Mouse (Mus musculus) liver, embryonic 14.5 days (tissue): ENCODE results near the gene Brox. TPM values are rescaled to one million over a fixed set of nuclear protein-coding genes. Genes with fewer than 3 reads are reported as not detected.

ENCODE experiments used
- ATAC-seq: fragments of 200-750 bp; cut with Nextera tagmentation; 2 replicates; pipeline ENCODE4 v1.8.0; 2017; ENCODE audit warnings: moderate number of reproducible peaks, mild to moderate bottlenecking, moderate library complexity; ENCODE audit not compliant: insufficient read depth
- DNase-seq, 3 experiments: peaks; one replicate each; pipeline ENCODE4 v3.0.0-alpha.2; 2012 to 2013; ENCODE audit warnings: low read depth in 3 of 3, low spot score in 3 of 3
- H3K27ac ChIP-seq: fragments of 300-500 bp; sonication (generic); 2 replicates; pipeline ENCODE4 v1.5.1; 2014; ENCODE audit warnings: moderate library complexity, mild to moderate bottlenecking, control low read depth, inconsistent platforms
- H3K27me3 ChIP-seq: fragments of 300-500 bp; sonication (generic); 2 replicates; pipeline ENCODE4 v1.6.1; 2014; ENCODE audit warnings: mild to moderate bottlenecking, low read length, moderate library complexity; ENCODE audit not compliant: control insufficient read depth, insufficient read depth
- H3K36me3 ChIP-seq: fragments of 300-500 bp; sonication (generic); replicated peaks from 2 replicates; pipeline ENCODE4 v1.6.1; 2014; ENCODE audit warnings: low read depth; ENCODE audit not compliant: control insufficient read depth, insufficient read depth
- H3K4me1 ChIP-seq, 2 experiments: fragments of 200-500 bp in 1 of 2; fragments of 300-500 bp in 1 of 2; sonication (generic) in 1 of 2; replicated peaks; 2 replicates each; pipeline ENCODE4 v1.6.1; 2012 to 2014; ENCODE audit warnings: antibody characterized with exemption in 1 of 2, inconsistent platforms in 1 of 2, low read length in 1 of 2; ENCODE audit not compliant: control insufficient read depth in 2 of 2, insufficient read depth in 2 of 2
- H3K4me2 ChIP-seq: fragments of 300-500 bp; sonication (generic); 2 replicates; pipeline ENCODE4 v1.6.1; 2014; ENCODE audit warnings: low read depth, mild to moderate bottlenecking, control low read depth, moderate library complexity
- H3K4me3 ChIP-seq, 2 experiments: fragments of 200-500 bp in 1 of 2; fragments of 300-500 bp in 1 of 2; sonication (generic) in 1 of 2; 2 replicates each; pipeline ENCODE4 v1.5.1; 2012 to 2014; ENCODE audit warnings: low read depth in 2 of 2, low read length in 2 of 2, mild to moderate bottlenecking in 2 of 2, control low read depth in 1 of 2, inconsistent platforms in 1 of 2, moderate library complexity in 1 of 2; ENCODE audit not compliant: insufficient read depth in 1 of 2
- H3K9ac ChIP-seq: fragments of 300-500 bp; sonication (generic); replicated peaks from 2 replicates; pipeline ENCODE4 v1.6.1; 2014; ENCODE audit warnings: mild to moderate bottlenecking, control low read depth, moderate library complexity
- H3K9me3 ChIP-seq: fragments of 300-500 bp; sonication (generic); 2 replicates; pipeline ENCODE4 v1.6.1; 2016; ENCODE audit warnings: low read length, mixed read lengths; ENCODE audit not compliant: control insufficient read depth
- CTCF ChIP-seq: IDR thresholded peaks from 2 replicates; pipeline ENCODE4 v1.5.1; 2016; ENCODE audit warnings: antibody characterized with exemption, low read depth, control low read depth
- EP300 ChIP-seq: IDR thresholded peaks from 2 replicates; pipeline ENCODE4 v1.6.1; 2016; ENCODE audit warnings: antibody characterized with exemption, low read depth
- WGBS: fragments of 180-500 bp; shearing (Covaris S2); extraction: QIAGEN DNeasy Blood & Tissue Kit; methylation state at CpG from one replicate; pipeline ENCODE4 v1.1.7; 2014; ENCODE audit not compliant: insufficient replicate concordance; 5-methylcytosine and 5-hydroxymethylcytosine counted together
- polyA plus RNA-seq, 2 experiments: library from polyadenylated mRNA; depleted of rRNA in 1 of 2; stranded (reverse) in 1 of 2; unstranded in 1 of 2; fragments of >200 nt; fragmentation: Nextera tagmentation in 1 of 2; extraction: Ambion mirVana in 1 of 2; gene quantifications; 2 replicates each; pipeline versions ENCODE4 v1.2.1 to v1.2.3; 2012 to 2014

Gene Brox
- polyA plus RNA-seq, 2 experiments: 11.4 to 17.0 TPM

- no peak overlapping the region for H3K4me2 ChIP-seq
- TF ChIP-seq CTCF (no peak), EP300 (no peak)
- DNase-seq (no peak), ATAC-seq (no peak)
- no peak overlapping the region for H3K27ac ChIP-seq
- no peaks in the 10 kb centered on the region for H3K27me3 ChIP-seq
- peaks cover 9% of the 10 kb centered on the region for H3K36me3 ChIP-seq
- no peak overlapping the region for H3K4me3 ChIP-seq
- H3K4me1 ChIP-seq: no peaks in the 10 kb centered on the region
- H3K9ac ChIP-seq: no peak overlapping the region
- no peaks in the 10 kb centered on the region for H3K9me3 ChIP-seq
- WGBS: 71% methylated on average over 1 of the region's 1 CpGs
Observed at GRCm38 (mm10) chr1:183308476-183308875, 11.4 kb upstream of the Brox start.

GRCm38 (mm10) chr1:183307555-183307954, 10.5 kb upstream of the Brox start:
- WGBS: 70% methylated on average over 3 of the region's 3 CpGs

GRCm38 (mm10) chr1:183299161-183299560, 2.1 kb upstream of the Brox start:
- no peak overlapping the region for H3K4me3 ChIP-seq
- no peak overlapping the region for H3K9ac ChIP-seq
- WGBS: 73% methylated on average over 6 of the region's 6 CpGs
- no peaks in the 10 kb centered on the region for H3K36me3 ChIP-seq
- no peak overlapping the region for H3K27ac ChIP-seq
- H3K4me2 ChIP-seq: no peak overlapping the region
- no peaks in the 10 kb centered on the region for H3K4me1 ChIP-seq
- H3K9me3 ChIP-seq: no peaks in the 10 kb centered on the region
- ATAC-seq: no peak
- TF ChIP-seq CTCF: no peak
- TF ChIP-seq EP300: no peak
- H3K27me3 ChIP-seq: no peaks in the 10 kb centered on the region
- peak; percentile 86 to 93 (median 90) for DNase-seq

More at GRCm38 (mm10) chr1:183307555-183307954, 10.5 kb upstream of the Brox start:
- H3K9ac ChIP-seq: no peak overlapping the region
- H3K27ac ChIP-seq: no peak overlapping the region
- no peaks in the 10 kb centered on the region for H3K27me3 ChIP-seq
- TF ChIP-seq EP300 (no peak), CTCF (no peak)
- H3K9me3 ChIP-seq: no peaks in the 10 kb centered on the region
- no peak overlapping the region for H3K4me3 ChIP-seq
- DNase-seq (no peak), ATAC-seq (no peak)
- H3K36me3 ChIP-seq: peaks cover 9% of the 10 kb centered on the region
- H3K4me2 ChIP-seq: no peak overlapping the region
- no peaks in the 10 kb centered on the region for H3K4me1 ChIP-seq

GRCm38 (mm10) chr1:183297886-183298489, 919 bp upstream of the Brox start:
- WGBS: under 1% methylated on average over 20 of the region's 20 CpGs
- TF ChIP-seq CTCF (no peak), EP300 (no peak)
- Histone ChIP-seq H3K27ac (peak overlapping the region; percentile 50), H3K9me3 (no peaks in the 10 kb centered on the region), H3K36me3 (peaks cover 7% of the 10 kb centered on the region; the same call in 1 of the 2 replicates), H3K27me3 (no peaks in the 10 kb centered on the region), H3K4me2 (peak overlapping the region; percentile 68), H3K9ac (peak overlapping the region; percentile 64), H3K4me3 (peak overlapping the region; percentile 66 to 95), H3K4me1 (no peaks in the 10 kb centered on the region)
- peak; percentile 61 to 67 (median 62) for DNase-seq
- peak; percentile 31 for ATAC-seq

- under 1% methylated on average over 26 of the region's 30 CpGs for WGBS
- H3K9me3 ChIP-seq: no peaks in the 10 kb centered on the region
- H3K36me3 ChIP-seq: peaks cover 8% of the 10 kb centered on the region
- H3K27me3 ChIP-seq: no peaks in the 10 kb centered on the region
- peak overlapping the region; percentile 50 for H3K27ac ChIP-seq
- TF ChIP-seq EP300 (0 out of 2 replicates have a peak, but pooled peaks have one; percentile 27), CTCF (no peak)
- H3K4me2 ChIP-seq: peak overlapping the region; percentile 68
- peak overlapping the region; percentile 64 for H3K9ac ChIP-seq
- no peaks in the 10 kb centered on the region for H3K4me1 ChIP-seq
- ATAC-seq (peak; percentile 71), DNase-seq (peak in 2 of 3 experiments; percentile 49 to 52)
- H3K4me3 ChIP-seq: peak overlapping the region; percentile 66 to 95
Observed at GRCm38 (mm10) chr1:183297473-183297885, 410 bp upstream of the Brox start.
